Mouse (Mus musculus): ENCODE measurements at regions not wholly inside any gene's neighbourhood (a gene's known extent, or its start where the extent isn't known, plus 50 kb on each side); places are given as distances from the start of the nearest gene placed in this dataset.

DNA sequence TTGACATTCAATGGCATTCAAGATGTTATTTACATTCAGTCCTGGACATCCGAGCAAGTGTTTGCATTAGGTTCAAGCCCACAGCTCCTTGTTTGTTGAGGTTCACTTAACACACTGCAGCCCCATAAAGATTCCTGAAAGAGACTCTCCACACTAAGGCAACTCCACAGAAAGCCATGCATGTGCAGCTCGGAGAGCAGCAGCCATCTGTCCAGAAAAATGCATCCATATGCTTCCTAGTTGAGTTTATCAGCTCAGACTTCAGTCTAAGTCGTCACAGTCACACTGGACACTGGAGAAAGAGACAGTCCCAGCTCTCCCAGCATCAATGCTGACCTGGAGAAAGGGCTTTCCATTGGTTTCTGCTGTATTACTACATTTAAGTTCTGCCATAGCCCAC is 339.7 kb downstream of the Epha4 start:
- DNase-seq (ENCODE audit: low spot score): no peak

DNA sequence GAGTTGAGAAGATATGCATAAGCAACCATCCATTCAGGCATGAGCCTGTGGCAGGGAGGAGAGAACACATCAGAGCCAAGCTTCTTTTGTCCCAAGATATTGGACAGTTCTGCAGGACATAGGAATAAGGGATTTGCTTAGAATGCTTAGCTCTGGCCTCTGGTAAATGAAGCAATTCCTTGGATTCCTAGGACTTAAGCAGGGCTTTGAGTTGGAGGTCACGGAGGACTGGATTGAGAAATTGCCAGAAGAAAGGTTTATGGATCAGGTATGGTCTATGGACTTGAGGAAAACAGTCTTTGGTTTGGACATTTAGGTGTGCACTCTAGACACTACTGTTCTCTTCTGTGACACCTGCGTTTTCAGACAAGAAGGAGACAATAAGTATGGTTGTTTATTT is 338.4 kb downstream of the Epha4 start:
- DNase-seq (ENCODE audit: low spot score): no peak

DNA sequence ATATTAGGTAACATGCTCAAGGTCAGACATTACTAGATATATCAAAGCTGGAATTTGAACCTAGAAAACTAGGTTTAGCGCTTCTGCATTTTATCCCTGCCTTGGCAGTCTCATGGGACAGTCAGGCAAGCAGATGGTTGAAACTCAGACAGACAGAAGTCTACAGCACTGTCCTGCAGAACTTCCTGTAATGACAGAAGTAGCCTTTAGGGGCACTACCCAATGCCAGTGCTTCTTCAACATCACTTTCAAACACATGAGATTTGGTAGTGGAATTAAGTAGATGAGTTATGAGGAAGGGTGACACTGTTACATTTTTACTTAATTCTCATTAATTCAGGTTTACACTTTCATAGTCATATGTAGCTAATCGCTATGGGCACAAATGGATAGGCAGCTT is 330.9 kb downstream of the Epha4 start:
- DNase-seq (ENCODE audit: low spot score): no peak

GRCm38 (mm10) chr1:77190141-77190540 is 324.7 kb downstream of the Epha4 start:
- no peak for DNase-seq (ENCODE audit: low spot score)

DNA sequence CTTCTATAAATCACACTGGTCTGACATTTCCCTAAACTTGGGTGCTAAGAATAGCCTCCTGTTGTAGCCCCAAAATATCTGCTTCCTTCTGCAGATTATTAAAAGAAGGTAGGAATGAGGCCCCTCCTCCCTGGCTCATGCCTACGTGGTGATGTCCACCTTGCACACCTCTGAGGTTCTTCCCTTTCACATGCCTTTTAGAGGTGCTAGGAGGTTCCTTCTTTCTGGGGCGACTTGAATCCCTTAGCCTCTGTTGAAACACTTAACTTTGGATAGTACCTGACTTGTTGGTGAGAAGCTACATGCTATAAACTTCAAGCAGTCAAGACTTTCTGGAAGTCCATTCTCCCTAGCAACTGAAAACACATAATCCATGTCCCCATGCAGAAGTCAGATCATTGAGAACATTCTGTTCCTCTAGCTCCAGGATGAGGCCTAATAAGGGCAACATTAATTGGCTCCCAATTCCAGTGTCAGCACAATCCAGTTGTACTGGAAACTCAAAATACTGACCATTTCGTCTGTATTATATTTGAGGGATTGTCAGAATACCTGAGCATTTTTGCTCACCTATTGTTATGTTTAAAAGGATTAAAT is 313.5 kb downstream of the Epha4 start:
- DNase-seq (ENCODE audit: low spot score): no peak

GRCm38 (mm10) chr1:77202948-77203347 is 311.9 kb downstream of the Epha4 start:
- no peak for DNase-seq (ENCODE audit: low spot score)

DNA sequence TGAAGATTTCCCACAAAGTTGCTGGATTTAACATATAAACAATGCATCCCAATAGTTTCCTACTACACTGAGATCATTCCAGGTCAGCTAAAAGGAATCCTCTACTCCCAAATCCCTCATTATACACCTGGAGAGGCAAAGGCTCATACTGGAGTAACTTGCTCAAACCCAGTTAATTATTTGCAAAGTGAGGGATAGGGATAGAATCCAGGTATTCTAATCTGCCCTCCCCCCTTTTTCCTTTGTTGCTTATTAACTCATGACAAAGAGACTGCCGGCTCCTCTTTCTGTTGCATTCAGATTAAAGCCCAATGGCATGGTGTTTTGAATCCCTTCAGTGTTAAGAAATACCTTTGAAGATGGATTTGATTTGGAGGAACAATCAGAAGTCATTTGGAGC is 308.4 kb downstream of the Epha4 start:
- DNase-seq (ENCODE audit: low spot score): no peak

GRCm38 (mm10) chr1:77209395-77209794 is 305.5 kb downstream of the Epha4 start:
- DNase-seq (ENCODE audit: low spot score): no peak

- no peak for DNase-seq (ENCODE audit: low spot score)
Observed at GRCm38 (mm10) chr1:77213462-77214098, 301.3 kb downstream of the Epha4 start.

DNA sequence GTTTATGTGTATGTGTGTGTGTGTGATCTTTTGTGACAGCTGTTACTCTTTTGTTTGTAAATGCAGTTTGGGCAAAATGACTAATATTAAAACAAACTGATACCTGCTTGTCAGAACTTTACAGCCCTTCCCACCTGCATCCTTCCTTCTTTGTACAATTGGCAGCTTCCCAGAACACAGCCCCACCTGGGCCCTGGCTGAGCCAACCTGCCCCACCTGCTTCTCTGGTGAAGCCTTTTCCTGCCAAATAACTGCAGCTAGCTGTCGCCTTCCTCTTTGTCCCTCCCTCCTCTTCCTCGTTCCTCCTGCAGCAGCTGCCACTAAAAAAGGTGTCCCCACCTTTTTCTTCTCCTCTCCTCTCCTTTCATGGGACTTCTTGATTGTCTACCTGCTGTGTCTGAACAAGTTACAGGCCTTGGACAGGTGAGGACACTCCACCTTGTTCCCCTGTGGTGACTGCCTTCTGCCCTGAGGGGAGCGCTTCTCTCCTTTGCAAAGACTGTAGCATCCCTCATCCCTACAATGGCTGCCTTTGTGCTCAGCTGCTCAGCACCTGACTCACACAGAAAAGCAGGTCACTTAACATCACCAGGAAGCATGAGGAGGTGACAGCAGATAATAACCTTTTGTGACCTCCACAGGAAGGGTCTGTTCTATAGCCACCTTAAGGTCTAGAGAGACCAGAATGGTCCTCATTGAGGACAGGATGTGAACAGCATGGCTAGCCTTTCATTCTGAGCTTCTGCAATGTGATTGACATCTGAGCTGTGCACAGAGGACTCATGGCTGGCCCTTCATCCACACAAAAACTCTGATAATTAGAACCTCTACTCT is 295.2 kb downstream of the Epha4 start:
- no peak for DNase-seq (ENCODE audit: low spot score)

DNA sequence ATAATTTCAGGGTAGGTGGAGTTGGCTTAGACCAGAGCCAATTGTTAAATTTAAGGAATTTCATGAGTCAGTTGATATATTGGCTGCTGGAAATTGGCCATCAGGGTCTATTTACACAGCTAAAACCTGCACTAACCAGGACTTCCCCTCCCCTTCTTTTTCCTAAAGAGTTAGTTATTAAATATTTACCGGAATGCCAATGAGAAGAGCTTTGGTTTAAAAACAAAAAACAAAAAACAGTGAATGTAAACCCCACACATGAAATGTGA is 294.6 kb downstream of the Epha4 start:
- no peak for DNase-seq (ENCODE audit: low spot score)

DNA sequence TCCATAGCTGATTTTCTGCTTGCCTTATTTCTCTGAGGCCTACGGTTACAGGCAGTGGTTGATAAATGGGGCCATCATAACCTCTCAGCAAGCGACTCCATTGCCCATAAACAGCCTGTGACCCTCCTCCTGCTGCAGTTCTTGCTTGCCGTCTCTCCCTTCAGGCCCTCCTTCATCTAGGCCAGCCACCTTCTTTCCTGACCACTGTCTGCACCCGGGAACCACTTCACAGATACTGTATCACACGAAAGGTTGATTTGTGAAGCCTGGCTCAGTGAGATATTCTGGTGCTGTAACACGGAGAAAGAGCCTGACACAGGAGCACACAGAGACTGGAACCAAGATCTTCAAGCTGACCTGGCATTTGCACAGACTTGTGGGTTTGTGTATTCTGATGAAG is 294.1 kb downstream of the Epha4 start:
- no peak for DNase-seq (ENCODE audit: low spot score)

- no peak for DNase-seq (ENCODE audit: low spot score)
Observed at GRCm38 (mm10) chr1:77221900-77222299, 293.0 kb downstream of the Epha4 start.

DNA sequence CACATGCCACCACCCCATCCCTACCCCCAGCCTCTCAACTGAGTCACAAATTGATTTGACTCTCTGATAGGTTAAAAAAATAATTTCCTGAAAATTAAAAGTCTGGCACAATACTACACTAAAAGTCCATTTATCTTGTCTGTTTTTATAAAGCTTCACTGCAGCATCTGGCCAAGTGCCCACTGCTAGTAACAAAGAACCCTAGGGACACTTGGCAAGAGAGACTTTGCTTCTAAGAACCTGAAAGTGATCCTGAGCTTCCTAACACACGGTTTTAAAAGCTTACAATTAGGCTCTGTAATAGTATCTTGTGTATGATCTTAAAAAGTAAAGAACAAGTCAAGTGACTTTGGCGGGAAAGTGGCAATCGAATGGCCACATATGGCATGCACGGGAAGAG is 288.3 kb downstream of the Epha4 start:
- DNase-seq (ENCODE audit: low spot score): no peak

DNA sequence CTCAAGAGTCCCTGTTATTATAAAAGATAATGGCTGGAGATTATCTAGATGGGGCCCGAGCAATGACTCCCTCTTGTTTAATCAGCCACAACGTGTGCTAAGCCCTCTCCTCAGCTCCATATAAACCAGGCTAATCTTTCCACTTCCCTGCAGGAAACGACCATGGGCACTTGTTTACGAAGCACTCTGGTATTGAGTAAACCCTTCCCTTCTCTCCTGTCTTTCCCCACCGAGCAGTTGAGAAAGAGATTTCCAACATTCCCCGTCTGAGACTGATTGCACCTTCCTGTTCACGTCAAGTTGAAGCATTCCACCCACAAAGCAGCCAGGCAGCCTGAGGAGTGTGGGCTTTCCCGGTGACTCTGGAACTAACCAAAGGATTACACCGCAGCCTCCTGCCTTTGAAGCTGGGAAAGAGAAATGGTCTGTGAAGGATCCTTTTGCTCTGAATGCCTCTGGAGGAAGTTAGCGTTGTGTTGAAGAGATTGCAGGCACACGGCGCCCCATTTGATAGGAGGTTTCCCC is 287.8 kb downstream of the Epha4 start:
- no peak for DNase-seq (ENCODE audit: low spot score)

DNA sequence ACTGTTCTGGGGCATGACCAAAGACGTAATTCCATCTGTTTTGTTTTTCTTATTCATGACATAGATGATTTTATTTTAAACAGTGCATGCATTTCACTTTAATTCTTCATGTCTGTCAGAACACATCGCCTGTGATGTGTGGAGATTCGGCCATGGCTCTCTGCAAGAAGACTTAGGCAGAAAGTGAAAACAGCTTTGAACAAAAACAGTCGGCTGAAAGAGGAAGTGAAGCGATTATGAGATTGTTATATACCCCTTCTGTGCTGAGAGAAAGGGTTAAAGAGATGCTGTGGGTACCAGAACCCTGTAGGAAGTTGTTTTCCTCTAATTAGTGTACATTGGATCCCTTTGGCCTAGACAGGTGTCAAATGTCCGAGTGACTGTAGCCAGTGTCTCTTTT is 287.1 kb downstream of the Epha4 start:
- DNase-seq (ENCODE audit: low spot score): no peak

- DNase-seq (ENCODE audit: low spot score): no peak
Observed at GRCm38 (mm10) chr1:77229561-77229960, 285.3 kb downstream of the Epha4 start.

DNA sequence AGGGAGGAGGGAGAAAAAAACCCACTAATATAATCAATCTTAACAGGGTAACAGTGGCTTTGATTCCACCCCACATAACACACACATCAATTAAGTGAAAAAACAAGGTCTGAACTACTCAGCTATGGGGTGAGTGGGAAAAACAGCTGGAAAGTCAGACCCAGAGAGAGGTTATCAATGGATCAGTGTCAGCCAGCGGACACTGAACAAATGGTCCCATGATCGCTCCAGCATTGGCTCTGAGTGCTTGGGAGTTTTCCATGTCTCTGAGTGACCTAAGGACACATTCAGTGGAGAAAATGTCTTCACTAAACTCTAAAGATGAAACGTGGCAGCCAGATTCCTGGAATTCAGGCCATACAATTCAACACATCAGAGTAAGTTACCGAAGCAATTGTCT is 281.9 kb downstream of the Epha4 start:
- no peak for DNase-seq (ENCODE audit: low spot score)

GRCm38 (mm10) chr1:77244642-77245041 is 270.2 kb downstream of the Epha4 start:
- DNase-seq (ENCODE audit: low spot score): no peak

GRCm38 (mm10) chr1:77246047-77246446 is 268.8 kb downstream of the Epha4 start:
- DNase-seq (ENCODE audit: low spot score): no peak

DNA sequence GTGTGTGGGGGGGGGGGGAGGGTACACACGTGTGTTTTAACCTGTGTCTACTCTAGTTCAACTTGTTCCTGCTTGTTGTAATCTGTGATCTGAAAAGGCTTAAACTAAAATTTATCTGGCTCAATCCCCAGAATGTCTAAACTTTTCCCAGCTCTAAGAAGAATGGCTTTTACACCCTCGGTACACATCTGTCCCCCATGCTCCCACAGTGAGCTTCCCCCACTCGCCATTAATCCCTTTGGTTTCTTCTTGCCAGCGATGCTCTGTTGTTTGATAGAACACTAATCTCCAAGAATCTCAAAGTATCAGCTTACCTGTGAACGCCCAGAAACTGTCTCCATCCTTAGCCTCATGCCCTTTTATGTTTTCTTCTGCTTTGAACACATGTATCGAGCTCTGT is 260.6 kb downstream of the Epha4 start:
- DNase-seq (ENCODE audit: low spot score): no peak

DNA sequence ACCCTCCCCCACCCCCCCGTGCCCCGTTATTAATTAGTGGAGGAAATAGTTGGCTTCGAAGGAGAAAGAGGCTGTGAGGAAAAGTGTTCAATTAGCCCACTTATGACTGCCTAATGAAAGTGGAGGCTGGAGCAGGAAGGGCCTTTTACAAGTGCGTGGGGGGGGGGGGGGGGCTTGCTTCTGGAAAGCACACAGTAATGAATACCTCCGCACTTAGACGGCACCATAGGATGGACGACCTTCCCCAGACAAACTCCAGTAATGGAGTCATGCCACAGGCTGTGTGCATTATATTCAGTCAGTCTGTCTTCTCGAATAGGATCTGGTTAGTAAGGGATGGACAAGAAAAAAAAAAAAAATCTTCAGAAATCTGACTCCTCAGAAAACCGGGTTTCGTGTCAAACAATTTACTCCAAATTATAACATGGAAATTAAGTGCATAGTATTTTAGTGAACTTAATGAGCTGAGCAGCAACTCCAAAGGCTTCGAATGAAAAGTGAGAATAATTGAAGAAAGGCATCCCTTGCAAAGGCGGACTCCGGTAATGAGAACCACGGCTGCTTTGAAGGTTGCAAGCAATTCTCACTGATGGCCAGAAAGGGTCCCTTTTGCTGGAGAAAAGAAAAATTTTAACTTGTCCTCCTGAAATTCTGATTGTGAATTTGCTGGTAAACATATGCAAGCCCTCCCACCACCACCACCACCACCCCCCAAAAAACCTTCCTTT is 258.6 kb downstream of the Epha4 start:
- no peak for DNase-seq (ENCODE audit: low spot score)

All from ovary, postnatal 14 days (tissue).